Mouse (Mus musculus) liver, embryonic 14.5 days (tissue): Measurements from ENCODE around the gene Flad1.

ENCODE experiments used
- CTCF ChIP-seq: IDR thresholded peaks from 2 replicates; pipeline ENCODE4 v1.5.1; 2016; ENCODE audit warnings: antibody characterized with exemption, low read depth, control low read depth
- EP300 ChIP-seq: IDR thresholded peaks from 2 replicates; pipeline ENCODE4 v1.6.1; 2016; ENCODE audit warnings: antibody characterized with exemption, low read depth

GRCm38 (mm10) chr3:89451916-89452315 is 40.2 kb upstream of the Flad1 start:
- TF ChIP-seq CTCF (no peak), EP300 (no peak)
